Mouse (Mus musculus) T-helper 1 cell (primary cell): ENCODE results near the gene Ptprn2.
"Not testable (repeated sequence)": the region's sequence is repeated elsewhere in the genome, so short reads cannot be mapped to it uniquely, and the experiment has no call there.

Experiments used
- in situ Hi-C: fragments of 300-600 bp; cut with MboI, MseI; formaldehyde crosslinking; loops from one replicate; pipeline ENCODE4 v1.15.1; 2025; ENCODE audit warnings: high pct_unique_total_duplicates

The Ptprn2 gene

GRCm38 (mm10) chr12:116513788-116514187 lies 28.3 kb downstream of the Ptprn2 start:
- in situ Hi-C loops, result loop anchor here (5.0 kb wide), 1 partner anchor 79 kb away; no protein-coding TSS in a partner anchor

- in situ Hi-C loops, result no loop called here
Observed at GRCm38 (mm10) chr12:116515824-116516223, 30.3 kb downstream of the Ptprn2 start.

GRCm38 (mm10) chr12:116528861-116529260 lies 43.3 kb downstream of the Ptprn2 start:
- in situ Hi-C loops, result no loop called here

GRCm38 (mm10) chr12:116533281-116533680 lies 47.8 kb downstream of the Ptprn2 start:
- in situ Hi-C loops, result no loop called here

GRCm38 (mm10) chr12:116539305-116539704 lies 53.8 kb downstream of the Ptprn2 start:
- in situ Hi-C loops, result no loop called here

- in situ Hi-C loops, result no loop called here
Observed at GRCm38 (mm10) chr12:116540608-116541007, 55.1 kb downstream of the Ptprn2 start.

GRCm38 (mm10) chr12:116550031-116550430 lies 64.5 kb downstream of the Ptprn2 start:
- in situ Hi-C loops, result no loop called here

GRCm38 (mm10) chr12:116551516-116551915 lies 66.0 kb downstream of the Ptprn2 start:
- in situ Hi-C loops, result no loop called here

GRCm38 (mm10) chr12:116552306-116552705 lies 66.8 kb downstream of the Ptprn2 start:
- in situ Hi-C loops, result no loop called here

- in situ Hi-C loops, result no loop called here
Observed at GRCm38 (mm10) chr12:116553361-116553760, 67.8 kb downstream of the Ptprn2 start.

GRCm38 (mm10) chr12:116555964-116556363 lies 70.4 kb downstream of the Ptprn2 start:
- in situ Hi-C loops, result no loop called here

- in situ Hi-C loops, result no loop called here
Observed at GRCm38 (mm10) chr12:116564441-116564840, 78.9 kb downstream of the Ptprn2 start.

- in situ Hi-C loops, result no loop called here
Observed at GRCm38 (mm10) chr12:116566672-116567071, 81.2 kb downstream of the Ptprn2 start.

GRCm38 (mm10) chr12:116567170-116567569 lies 81.7 kb downstream of the Ptprn2 start:
- in situ Hi-C loops, result no loop called here

GRCm38 (mm10) chr12:116569568-116569967 lies 84.0 kb downstream of the Ptprn2 start:
- in situ Hi-C loops, result no loop called here

GRCm38 (mm10) chr12:116574102-116574501 lies 88.6 kb downstream of the Ptprn2 start:
- in situ Hi-C loops, result no loop called here

GRCm38 (mm10) chr12:116574720-116575119 lies 89.2 kb downstream of the Ptprn2 start:
- in situ Hi-C loops, result no loop called here

GRCm38 (mm10) chr12:116577917-116578316 lies 92.4 kb downstream of the Ptprn2 start:
- in situ Hi-C loops, result not testable (repeated sequence)

GRCm38 (mm10) chr12:116580827-116581544 lies 95.5 kb downstream of the Ptprn2 start:
- in situ Hi-C loops, result no loop called here

- in situ Hi-C loops, result no loop called here
Observed at GRCm38 (mm10) chr12:116581864-116582263, 96.3 kb downstream of the Ptprn2 start.

GRCm38 (mm10) chr12:116582829-116583228 lies 97.3 kb downstream of the Ptprn2 start:
- in situ Hi-C loops, result no loop called here

- in situ Hi-C loops, result no loop called here
Observed at GRCm38 (mm10) chr12:116585001-116585400, 99.5 kb downstream of the Ptprn2 start.

- in situ Hi-C loops, result no loop called here
Observed at GRCm38 (mm10) chr12:116586167-116586566, 100.6 kb downstream of the Ptprn2 start.

GRCm38 (mm10) chr12:116587548-116587947 lies 102.0 kb downstream of the Ptprn2 start:
- in situ Hi-C loops, result no loop called here
